Mouse (Mus musculus): ENCODE measurements around the gene Agk. TPM values are rescaled to one million over a fixed set of nuclear protein-coding genes. Genes with fewer than 3 reads are reported as not detected.

The Agk gene
- total and polyA plus RNA-seq, 3 experiments, result 29.7 to 29.9 TPM; not detected in 1

DNA sequence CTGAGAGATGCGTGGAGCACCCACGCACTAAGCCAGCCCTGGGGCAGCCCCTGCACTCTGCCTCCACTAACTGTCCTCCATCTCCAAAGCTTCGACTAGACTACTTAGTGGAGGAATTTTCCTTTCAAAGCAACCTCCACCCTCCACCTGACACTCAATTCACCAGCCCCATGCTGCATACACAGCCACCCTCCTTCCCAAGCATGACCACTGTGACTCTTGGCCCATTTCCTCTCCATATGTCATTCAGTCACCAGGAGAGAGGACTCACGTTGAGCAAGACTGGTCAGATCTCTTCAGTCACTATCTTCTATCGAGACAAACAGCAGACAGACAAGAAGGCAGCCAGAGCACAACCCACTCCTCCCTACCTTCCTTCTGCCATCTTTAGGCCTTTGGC, 88.1 kb downstream of the Agk start:
- no peak overlapping the region for H3K27ac ChIP-seq (ENCODE audit: control insufficient read depth, low read depth, low read length)
- no peak for DNase-seq (ENCODE audit: low read depth, low spot score)
- peaks cover 0 to 14% of the 10 kb centered on the region in 2 experiments; a peak in 2 of 4 replicates for H3K36me3 ChIP-seq (ENCODE audit: control insufficient read depth in 1 of 2, insufficient read depth in 2 of 2, low read length in 2 of 2)
- TF ChIP-seq MAX (IDR thresholded peaks at IDR 0.05; ENCODE audit: low read length), result no peak
- no peak for TF ChIP-seq MYC (IDR thresholded peaks at IDR 0.05; ENCODE audit: low read depth, low read length)
- no peak for TF ChIP-seq ZNF384 (IDR thresholded peaks at IDR 0.05; ENCODE audit: low read depth, low read length)
- no peak for TF ChIP-seq MAZ (IDR thresholded peaks at IDR 0.05; ENCODE audit: low read depth, low read length)
- TF ChIP-seq UBTF (IDR thresholded peaks at IDR 0.05; ENCODE audit: borderline replicate concordance, insufficient read depth, low read depth, low read length), result no peak
- no peak for TF ChIP-seq ZKSCAN1 (IDR thresholded peaks at IDR 0.05; ENCODE audit: low read depth, low read length)
- no peak for TF ChIP-seq KAT2A (conservative IDR thresholded peaks at IDR 0.05; ENCODE audit: low read depth, low read length)
- H3K4me1 ChIP-seq (ENCODE audit: control insufficient read depth in 1 of 2, insufficient read depth in 2 of 2, low read length in 2 of 2), result peaks cover 4 to 20% of the 10 kb centered on the region in 2 experiments
- H3K79me2 ChIP-seq (ENCODE audit: control insufficient read depth, insufficient read depth, low read length, poor library complexity), result no peaks in the 10 kb centered on the region
- H3K27me3 ChIP-seq (ENCODE audit: control insufficient read depth in 1 of 2, insufficient read depth in 2 of 2, low read length in 2 of 2), result no peaks in the 10 kb centered on the region
- no peak overlapping the region for H3K9ac ChIP-seq (ENCODE audit: control insufficient read depth, low read depth, low read length, poor library complexity, severe bottlenecking)
- no peaks in the 10 kb centered on the region for H3K9me3 ChIP-seq (replicated peaks; ENCODE audit: insufficient read depth, low read length)
- H3K4me3 ChIP-seq (ENCODE audit: control insufficient read depth in 1 of 2, insufficient read depth in 1 of 2, low read depth in 2 of 2, low read length in 2 of 2), result no peak overlapping the region

DNA sequence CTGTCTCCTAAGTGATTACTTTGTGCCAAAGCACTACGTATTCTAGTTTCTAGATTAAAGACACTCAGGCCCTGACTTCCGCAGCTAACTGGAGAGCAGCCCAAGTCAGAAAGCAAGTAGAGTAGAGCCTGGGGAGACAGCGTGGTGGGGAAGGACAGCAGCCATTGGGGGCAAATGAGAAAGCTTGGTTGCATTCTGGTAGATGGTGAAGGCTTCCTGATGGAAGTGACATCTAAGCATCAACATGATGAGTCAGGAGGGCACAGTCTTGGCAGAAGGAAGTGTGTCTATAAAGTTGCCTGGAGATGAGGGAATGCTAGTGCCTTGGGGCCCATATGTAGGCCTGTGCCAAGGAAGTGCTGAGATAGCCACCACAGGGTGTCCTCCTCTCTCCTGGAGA, 88.6 kb downstream of the Agk start:
- Histone ChIP-seq H3K79me2 (ENCODE audit: control insufficient read depth, insufficient read depth, low read length, poor library complexity) (no peaks in the 10 kb centered on the region), H3K4me1 (ENCODE audit: control insufficient read depth in 1 of 2, insufficient read depth in 2 of 2, low read length in 2 of 2) (peaks cover 4 to 20% of the 10 kb centered on the region in 2 experiments), H3K27me3 (ENCODE audit: control insufficient read depth in 1 of 2, insufficient read depth in 2 of 2, low read length in 2 of 2) (no peaks in the 10 kb centered on the region), H3K9me3 (replicated peaks; ENCODE audit: insufficient read depth, low read length) (no peaks in the 10 kb centered on the region), H3K27ac (ENCODE audit: control insufficient read depth, low read depth, low read length) (no peak overlapping the region), H3K4me3 (ENCODE audit: control insufficient read depth in 1 of 2, insufficient read depth in 1 of 2, low read depth in 2 of 2, low read length in 2 of 2) (no peak overlapping the region), H3K9ac (ENCODE audit: control insufficient read depth, low read depth, low read length, poor library complexity, severe bottlenecking) (no peak overlapping the region), H3K36me3 (ENCODE audit: control insufficient read depth in 1 of 2, insufficient read depth in 2 of 2, low read length in 2 of 2) (peaks cover 0 to 14% of the 10 kb centered on the region in 2 experiments; a peak in 2 of 4 replicates)
- TF ChIP-seq RCOR1 (IDR thresholded peaks at IDR 0.05; ENCODE audit: low read depth, low read length) (no peak), POLR2AphosphoS2 (IDR thresholded peaks at IDR 0.05; ENCODE audit: low read length) (no peak), USF2 (IDR thresholded peaks at IDR 0.05; ENCODE audit: borderline replicate concordance in 1 of 2, insufficient read depth in 1 of 2, low read depth in 1 of 2, low read length in 2 of 2) (no peak), ETS1 (IDR thresholded peaks at IDR 0.05; ENCODE audit: low read depth, low read length) (no peak), E2F4 (IDR thresholded peaks at IDR 0.05; ENCODE audit: borderline replicate concordance, low read depth, low read length) (no peak), MAFK (IDR thresholded peaks at IDR 0.05; ENCODE audit: borderline replicate concordance, low read depth, low read length) (no peak), CHD2 (IDR thresholded peaks at IDR 0.05; ENCODE audit: low read length) (no peak)
- no peak for DNase-seq (ENCODE audit: low read depth, low spot score)

DNA sequence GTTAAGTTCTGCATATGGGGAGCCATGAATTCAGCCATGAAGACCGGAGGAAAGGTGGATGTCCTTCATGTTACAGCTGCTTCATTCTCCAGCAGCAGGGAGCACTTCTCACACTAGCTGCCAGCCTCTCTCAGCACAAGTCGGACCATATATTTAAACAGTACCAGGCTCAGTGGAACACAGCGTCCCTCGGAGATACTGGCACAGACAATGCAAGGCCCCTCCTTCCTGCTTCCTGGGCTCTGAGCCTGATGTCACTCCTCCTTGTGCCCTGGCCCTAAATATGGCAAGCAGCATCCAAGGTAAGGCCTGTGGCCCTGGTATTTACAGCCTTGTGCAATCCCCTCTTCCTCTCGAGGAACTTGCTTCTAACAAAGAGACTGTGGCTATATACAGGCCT, 90.8 kb downstream of the Agk start:
- H3K27ac ChIP-seq (ENCODE audit: control insufficient read depth, low read depth, low read length), result no peak overlapping the region
- DNase-seq (ENCODE audit: low read depth, low spot score), result no peak
- H3K9me3 ChIP-seq (replicated peaks; ENCODE audit: insufficient read depth, low read length), result no peaks in the 10 kb centered on the region
- H3K36me3 ChIP-seq (ENCODE audit: control insufficient read depth in 1 of 2, insufficient read depth in 2 of 2, low read length in 2 of 2), result peaks cover 0 to 10% of the 10 kb centered on the region in 2 experiments; a peak in 2 of 4 replicates
- H3K9ac ChIP-seq (ENCODE audit: control insufficient read depth, low read depth, low read length, poor library complexity, severe bottlenecking), result no peak overlapping the region
- peaks cover 0 to 13% of the 10 kb centered on the region in 2 experiments; a peak in 2 of 4 replicates for H3K4me1 ChIP-seq (ENCODE audit: control insufficient read depth in 1 of 2, insufficient read depth in 2 of 2, low read length in 2 of 2)
- TF ChIP-seq GABPA (IDR thresholded peaks at IDR 0.05; ENCODE audit: low read depth, low read length) (no peak), MYB (IDR thresholded peaks at IDR 0.05; ENCODE audit: low read depth, low read length) (no peak), RAD21 (IDR thresholded peaks at IDR 0.05; ENCODE audit: low read depth, low read length) (no peak), E2F4 (IDR thresholded peaks at IDR 0.05; ENCODE audit: borderline replicate concordance, low read depth, low read length) (no peak), ETS1 (IDR thresholded peaks at IDR 0.05; ENCODE audit: low read depth, low read length) (no peak), MAZ (IDR thresholded peaks at IDR 0.05; ENCODE audit: low read depth, low read length) (no peak), ELF1 (IDR thresholded peaks at IDR 0.05; ENCODE audit: low read depth, low read length) (no peak), HCFC1 (IDR thresholded peaks at IDR 0.05; ENCODE audit: low read depth, low read length) (no peak), ZNF384 (IDR thresholded peaks at IDR 0.05; ENCODE audit: low read depth, low read length) (no peak), GATA1 (IDR thresholded peaks at IDR 0.05; ENCODE audit: low read depth, low read length) (no peak), CHD1 (IDR thresholded peaks at IDR 0.05; ENCODE audit: low read depth, low read length) (no peak), SIN3A (IDR thresholded peaks at IDR 0.05; ENCODE audit: low read length) (no peak)
- H3K4me3 ChIP-seq (ENCODE audit: control insufficient read depth in 1 of 2, insufficient read depth in 1 of 2, low read depth in 2 of 2, low read length in 2 of 2), result no peak overlapping the region
- no peaks in the 10 kb centered on the region for H3K79me2 ChIP-seq (ENCODE audit: control insufficient read depth, insufficient read depth, low read length, poor library complexity)
- H3K27me3 ChIP-seq (ENCODE audit: control insufficient read depth in 1 of 2, insufficient read depth in 2 of 2, low read length in 2 of 2), result no peaks in the 10 kb centered on the region
